19 mouse cellular contexts compared by ENCODE assay signal in the genomic region with DNA sequence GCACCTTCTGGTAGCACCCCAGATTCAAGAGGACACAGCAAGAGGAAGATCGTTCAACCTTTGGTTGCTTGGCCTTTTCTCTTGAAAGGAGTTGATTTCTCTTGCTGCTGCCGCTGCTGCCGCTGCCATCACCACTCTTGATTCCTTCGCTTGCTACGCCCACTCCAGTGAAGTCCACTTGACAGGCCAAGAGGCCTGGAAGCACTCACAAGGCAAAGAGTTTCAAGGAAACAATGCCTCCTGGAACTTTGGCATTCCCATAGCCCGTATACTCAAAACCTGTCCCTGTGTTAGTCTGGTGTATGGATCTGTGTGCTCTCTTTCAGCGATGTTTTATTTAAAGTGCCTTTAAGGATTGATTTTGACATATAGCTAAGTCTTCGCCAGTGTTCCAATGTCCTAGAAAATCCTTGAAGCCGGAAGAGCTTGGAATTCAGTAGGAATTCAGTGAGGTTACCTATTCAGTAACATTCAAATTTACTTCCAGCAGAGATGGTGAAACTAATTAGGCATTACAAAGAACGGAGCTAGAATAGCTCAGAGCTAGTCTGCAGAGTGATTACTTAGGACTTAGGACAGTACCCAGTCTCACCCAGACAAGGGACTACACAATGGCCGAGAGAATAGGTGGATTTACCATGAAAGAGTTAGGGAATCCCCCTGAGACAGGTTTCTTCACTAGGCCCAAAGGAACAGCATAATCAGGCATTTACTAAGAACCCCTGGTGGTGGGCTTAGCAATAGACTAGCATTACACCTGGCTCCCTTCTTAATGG. TPM values are rescaled to one million over a fixed set of nuclear protein-coding genes. Genes with fewer than 3 reads are reported as not detected.
A peak's percentile ranks its signal among the peaks of the same experiment; 100 is the strongest.
DNase-seq lines count a peak whose midpoint lies in the region; ATAC-seq and TF ChIP-seq lines count a peak whose summit lies in the region.
"Not testable (repeated sequence)": the region's sequence is repeated elsewhere in the genome, so short reads cannot be mapped to it uniquely, and the experiment has no call there.
"Had no signal": no experiment of that assay in that cellular context is flagged by ENCODE, and none has a peak within 500 bp of the region (broad histone marks: within the 10 kb centered on the region; RNA-seq: fewer than 3 reads in every experiment).

No protein-coding gene starts in this region.

- not testable (repeated sequence) for H3K9me3 ChIP-seq in ES-Bruce4 (replicated peaks; ENCODE audit: control insufficient read depth, insufficient read depth, low read length, poor library complexity, severe bottlenecking); ES-E14 (ENCODE audit: control insufficient read depth, insufficient read depth, low read depth, low read length); lung, embryonic 14.5 days (ENCODE audit: low read depth, low read length)

- peaks cover 17% of the 10 kb centered on the region for H3K4me1 ChIP-seq in ES-Bruce4 (ENCODE audit: control insufficient read depth, insufficient read depth, low read length)
- H3K4me1 ChIP-seq in ES-E14 (ENCODE audit: control insufficient read depth in 2 of 2, insufficient read depth in 2 of 2, low read length in 2 of 2, poor library complexity in 1 of 2) = peaks cover 16 to 20% of the 10 kb centered on the region in 2 experiments
- H3K4me1 ChIP-seq in lung, embryonic 14.5 days (ENCODE audit: insufficient read depth) = not testable (repeated sequence)

- H3K9ac ChIP-seq in ES-Bruce4 (ENCODE audit: low read depth, poor library complexity, severe bottlenecking) = peak overlapping the region; percentile 46; the same call in 1 of the 2 replicates
- H3K9ac ChIP-seq in ES-E14 (ENCODE audit: insufficient read depth, low read depth, low read length, poor library complexity, severe bottlenecking) = peak overlapping the region; percentile 45; the same call in 1 of the 2 replicates
- not testable (repeated sequence) for H3K9ac ChIP-seq in lung, embryonic 14.5 days

- not testable (repeated sequence) for TF ChIP-seq CTCF in ES-Bruce4 (IDR thresholded peaks at IDR 0.05; ENCODE audit: low read depth, low read length); lung, embryonic 14.5 days (IDR thresholded peaks at IDR 0.05; ENCODE audit: low read depth)

- WGBS in lung, embryonic 14.5 days = 67% methylated on average over 11 of the region's 11 CpGs

- not testable (repeated sequence) for H3K27me3 ChIP-seq in ES-Bruce4 (ENCODE audit: control insufficient read depth, insufficient read depth, low read length, poor library complexity, severe bottlenecking); lung, embryonic 14.5 days (ENCODE audit: insufficient read depth, low read length)

- H3K4me2 ChIP-seq in lung, embryonic 14.5 days = not testable (repeated sequence)

- in situ Hi-C loops in ES-E14 (cut with MboI; ENCODE audit: low sequenced_read_pairs in 2 of 2, unreplicated experiment in 2 of 2) = not testable (repeated sequence)

- H3K27ac ChIP-seq in ES-Bruce4 (ENCODE audit: insufficient read depth, low read length) (peak overlapping the region; percentile 96), ES-E14 (ENCODE audit: insufficient read depth, low read depth, low read length, poor library complexity, severe bottlenecking) (peak overlapping the region; percentile 92)
- not testable (repeated sequence) for H3K27ac ChIP-seq in lung, embryonic 14.5 days (ENCODE audit: low read depth)

- DNase-seq in ES-E14 (ENCODE audit: low read depth, low spot score) = not testable (repeated sequence)
- DNase-seq in ZHBTc4 (ENCODE audit: low read depth, low spot score) = peak; percentile 93
- DNase-seq in lung, adult 18-20 months = peak; percentile 82 to 85
- peak; percentile 10 for DNase-seq in lung, embryonic 14.5 days
- DNase-seq in lung, postnatal 10 days = peak; percentile 68
- peak; percentile 79 for DNase-seq in lung, postnatal 25 days (ENCODE audit: low spot score)
- peak; percentile 64 to 81 for DNase-seq in lung, postnatal 4 days

- TF ChIP-seq EP300 in ES-Bruce4 (IDR thresholded peaks at IDR 0.05; ENCODE audit: insufficient read depth, low read depth, low read length) = 0 out of 2 replicates have a peak, but pooled peaks have one; percentile 57

- not testable (repeated sequence) for H3K36me3 ChIP-seq in ES-Bruce4 (ENCODE audit: control insufficient read depth, insufficient read depth, low read length, poor library complexity, severe bottlenecking); ES-E14 (ENCODE audit: control insufficient read depth, insufficient read depth, low read length, poor library complexity, severe bottlenecking); lung, embryonic 14.5 days (ENCODE audit: insufficient read depth)

- not testable (repeated sequence) for H3K4me3 ChIP-seq in ES-Bruce4 (ENCODE audit: low read depth, low read length); lung, embryonic 14.5 days (ENCODE audit: low read depth, low read length)
- peak overlapping the region; percentile 11 to 40; a peak in 3 of 4 replicates for H3K4me3 ChIP-seq in ES-E14 (ENCODE audit: insufficient read depth in 1 of 2, low read depth in 1 of 2, low read length in 2 of 2, poor library complexity in 1 of 2, severe bottlenecking in 1 of 2)

- ATAC-seq in lung, embryonic 14.5 days (ENCODE audit: insufficient read depth) = not testable (repeated sequence)

- not testable (repeated sequence) for TF ChIP-seq POLR2A in ES-Bruce4 (IDR thresholded peaks at IDR 0.05; ENCODE audit: insufficient read depth, low read length)

RNA-seq across cellular contexts. Expression of a gene that starts 5.7 kb away (rescaled TPM):
- 0.72 and 3.6 TPM in 2 replicates for polyA plus RNA-seq in ES-Bruce4 (2011; ENCODE audit: insufficient read depth, insufficient read length, low read depth, missing spikeins)
- 2.4 and 2.9 TPM in 2 replicates for total RNA-seq in ES-E14 (2012; rRNA removed)
- polyA plus RNA-seq in lung, embryonic 14.5 days (2014; fragmentation: Nextera tagmentation; extraction: Ambion mirVana) = not detected in 2 replicates
- total RNA-seq: common myeloid progenitor, adult 5-6 weeks had no signal
- polyA plus RNA-seq: adrenal gland, adult 2 months; brain, embryonic 14.5 days; C2C12; embryonic facial prominence, embryonic 11.5 days; erythroblast, embryonic 14.5 days; forebrain, embryonic 10.5 days; forebrain, embryonic 12.5 days; frontal cortex, adult 2 months had no signal

RNA-seq across cellular contexts. Expression of a gene that starts 15.5 kb away (rescaled TPM):
- polyA plus RNA-seq in ES-Bruce4 (2011; ENCODE audit: insufficient read depth, insufficient read length, low read depth, missing spikeins) = 15.5 and 19.8 TPM in 2 replicates
- 8.4 and 16.7 TPM in 2 replicates for total RNA-seq in ES-E14 (2012; rRNA removed)
- 9.1 and 9.9 TPM in 2 replicates for polyA plus RNA-seq in lung, embryonic 14.5 days (2014; fragmentation: Nextera tagmentation; extraction: Ambion mirVana)

RNA-seq across cellular contexts. Expression of a gene that starts 15.6 kb away (rescaled TPM):
- 584 and 609 TPM in 2 replicates for polyA plus RNA-seq in ES-Bruce4 (2011; ENCODE audit: insufficient read depth, insufficient read length, low read depth, missing spikeins)
- total RNA-seq in ES-E14 (2012; rRNA removed) = 793 and 920 TPM in 2 replicates
- 594 and 602 TPM in 2 replicates for polyA plus RNA-seq in lung, embryonic 14.5 days (2014; fragmentation: Nextera tagmentation; extraction: Ambion mirVana)

RNA-seq across cellular contexts. Expression of a gene that starts 26.8 kb away (rescaled TPM):
- polyA plus RNA-seq in ES-Bruce4 (2011; ENCODE audit: insufficient read depth, insufficient read length, low read depth, missing spikeins) = 0.82 TPM in 1 of 2 replicates, not detected in the other
- total RNA-seq in ES-E14 (2012; rRNA removed) = 3.4 and 4.6 TPM in 2 replicates
- not detected in 2 replicates for polyA plus RNA-seq in lung, embryonic 14.5 days (2014; fragmentation: Nextera tagmentation; extraction: Ambion mirVana)
- total RNA-seq: common myeloid progenitor, adult 5-6 weeks; MEL had no signal
- polyA plus RNA-seq: C2C12; erythroblast, embryonic 14.5 days; forebrain, embryonic 16.5 days; frontal cortex, adult 2 months had no signal

RNA-seq across cellular contexts. Expression of a gene that starts 43.5 kb away (rescaled TPM):
- 89.0 and 93.3 TPM in 2 replicates for polyA plus RNA-seq in ES-Bruce4 (2011; ENCODE audit: insufficient read depth, insufficient read length, low read depth, missing spikeins)
- 147 and 226 TPM in 2 replicates for total RNA-seq in ES-E14 (2012; rRNA removed)
- 124 and 129 TPM in 2 replicates for polyA plus RNA-seq in lung, embryonic 14.5 days (2014; fragmentation: Nextera tagmentation; extraction: Ambion mirVana)
